Mouse (Mus musculus) heart, adult 8-10 months (tissue): ENCODE results near the gene Wdr27. TPM values are rescaled to one million over a fixed set of nuclear protein-coding genes. Genes with fewer than 3 reads are reported as not detected.
"Not testable (repeated sequence)": the region's sequence is repeated elsewhere in the genome, so short reads cannot be mapped to it uniquely, and the experiment has no call there.

Source experiments
- DNase-seq: peaks from one replicate; pipeline ENCODE4 v3.0.0; 2022; ENCODE audit warnings: low spot score
- total RNA-seq, 4 experiments: library from RNA; stranded (reverse); gene quantifications; 2 replicates each; pipeline ENCODE4 v1.2.4; 2022

Gene Wdr27
- total RNA-seq, 4 experiments from 2014 or later = 0.54 to 1.5 (median 1.0) TPM

GRCm38 (mm10) chr17:14931469-14931868 is 11.5 kb downstream of the Wdr27 start:
- DNase-seq = no peak

GRCm38 (mm10) chr17:14930697-14931096 is 12.3 kb downstream of the Wdr27 start:
- DNase-seq = no peak

- DNase-seq = no peak
Observed at GRCm38 (mm10) chr17:14928631-14929030, 14.3 kb downstream of the Wdr27 start.

- DNase-seq = no peak
Observed at GRCm38 (mm10) chr17:14927644-14928218, 15.2 kb downstream of the Wdr27 start.

- DNase-seq = no peak
Observed at GRCm38 (mm10) chr17:14921582-14921981, 21.4 kb downstream of the Wdr27 start.

GRCm38 (mm10) chr17:14917866-14918265 is 25.1 kb downstream of the Wdr27 start:
- DNase-seq = no peak

GRCm38 (mm10) chr17:14914401-14914800 is 28.6 kb downstream of the Wdr27 start:
- DNase-seq = no peak

GRCm38 (mm10) chr17:14912981-14913380 is 30.0 kb downstream of the Wdr27 start:
- DNase-seq = no peak

- no peak for DNase-seq
Observed at GRCm38 (mm10) chr17:14912420-14912819, 30.5 kb downstream of the Wdr27 start.

- no peak for DNase-seq
Observed at GRCm38 (mm10) chr17:14910771-14911170, 32.2 kb downstream of the Wdr27 start.

GRCm38 (mm10) chr17:14909331-14909730 is 33.6 kb downstream of the Wdr27 start:
- no peak for DNase-seq

GRCm38 (mm10) chr17:14907136-14907535 is 35.8 kb downstream of the Wdr27 start:
- DNase-seq = no peak

GRCm38 (mm10) chr17:14906611-14907010 is 36.3 kb downstream of the Wdr27 start:
- DNase-seq = no peak

GRCm38 (mm10) chr17:14904637-14905265 is 38.2 kb downstream of the Wdr27 start:
- DNase-seq = peak; percentile 73

- DNase-seq = no peak
Observed at GRCm38 (mm10) chr17:14904206-14904605, 38.8 kb downstream of the Wdr27 start.

- no peak for DNase-seq
Observed at GRCm38 (mm10) chr17:14903212-14903611, 39.7 kb downstream of the Wdr27 start.

- no peak for DNase-seq
Observed at GRCm38 (mm10) chr17:14898972-14899371, 44.0 kb downstream of the Wdr27 start.

GRCm38 (mm10) chr17:14895058-14895457 is 47.9 kb downstream of the Wdr27 start:
- DNase-seq = not testable (repeated sequence)

- no peak for DNase-seq
Observed at GRCm38 (mm10) chr17:14886933-14887332, 56.0 kb downstream of the Wdr27 start.

GRCm38 (mm10) chr17:14874656-14875204 is 68.2 kb downstream of the Wdr27 start:
- no peak for DNase-seq

GRCm38 (mm10) chr17:14860220-14860619 is 82.7 kb downstream of the Wdr27 start:
- no peak for DNase-seq

- no peak for DNase-seq
Observed at GRCm38 (mm10) chr17:14847709-14848108, 95.2 kb downstream of the Wdr27 start.

GRCm38 (mm10) chr17:14846880-14847279 is 96.1 kb downstream of the Wdr27 start:
- DNase-seq = peak; percentile 13
